Mouse (Mus musculus): Measurements from ENCODE around the gene Zfp94. TPM values are rescaled to one million over a fixed set of nuclear protein-coding genes. Genes with fewer than 3 reads are reported as not detected.
A peak's percentile ranks its signal among the peaks of the same experiment; 100 is the strongest.

Zfp94 gene
- polyA plus RNA-seq, 1 experiment from 2014 or later: 24.2 TPM

- H3K4me1 ChIP-seq (ENCODE audit: control insufficient read depth, insufficient read depth, low read length): no peaks in the 10 kb centered on the region
- H3K27ac ChIP-seq (ENCODE audit: low read depth, low read length): no peak overlapping the region
- peak overlapping the region; percentile 14; the same call in 1 of the 2 replicates for H3K4me3 ChIP-seq (ENCODE audit: low read depth, low read length)
- H3K9ac ChIP-seq (replicated peaks; ENCODE audit: low read depth, low read length): no peak overlapping the region
- ATAC-seq (ENCODE audit: low read depth): peak; percentile 28; the same call in 1 of the 2 replicates
- WGBS: 7% methylated on average over 13 of the region's 13 CpGs
- H3K9me3 ChIP-seq (ENCODE audit: control insufficient read depth, low read length): no peaks in the 10 kb centered on the region; the same call in 1 of the 2 replicates
- H3K27me3 ChIP-seq (ENCODE audit: control insufficient read depth, insufficient read depth, low read length): no peaks in the 10 kb centered on the region
- H3K36me3 ChIP-seq (ENCODE audit: control insufficient read depth, insufficient read depth, low read length): no peaks in the 10 kb centered on the region
- peak overlapping the region; percentile 29; the same call in 1 of the 2 replicates for H3K4me2 ChIP-seq (ENCODE audit: low read depth, low read length)
Measured at GRCm38 (mm10) chr7:24325675-24326128, 9.2 kb upstream of the Zfp94 start.

GRCm38 (mm10) chr7:24325197-24325596 lies 8.7 kb upstream of the Zfp94 start:
- no peak for ATAC-seq (ENCODE audit: low read depth)

GRCm38 (mm10) chr7:24322593-24322992 lies 6.1 kb upstream of the Zfp94 start:
- no peak for ATAC-seq (ENCODE audit: low read depth)
- 83% methylated on average over 4 of the region's 4 CpGs for WGBS
- no peak overlapping the region for H3K9ac ChIP-seq (replicated peaks; ENCODE audit: low read depth, low read length)
- no peak overlapping the region for H3K27ac ChIP-seq (ENCODE audit: low read depth, low read length)
- no peaks in the 10 kb centered on the region for H3K27me3 ChIP-seq (ENCODE audit: control insufficient read depth, insufficient read depth, low read length)
- no peaks in the 10 kb centered on the region; the same call in 1 of the 2 replicates for H3K9me3 ChIP-seq (ENCODE audit: control insufficient read depth, low read length)
- no peak overlapping the region for H3K4me3 ChIP-seq (ENCODE audit: low read depth, low read length)
- no peaks in the 10 kb centered on the region for H3K36me3 ChIP-seq (ENCODE audit: control insufficient read depth, insufficient read depth, low read length)
- H3K4me1 ChIP-seq (ENCODE audit: control insufficient read depth, insufficient read depth, low read length): no peaks in the 10 kb centered on the region
- H3K4me2 ChIP-seq (ENCODE audit: low read depth, low read length): no peak overlapping the region

More at GRCm38 (mm10) chr7:24325197-24325596, 8.7 kb upstream of the Zfp94 start:
- no peaks in the 10 kb centered on the region for H3K4me1 ChIP-seq (ENCODE audit: control insufficient read depth, insufficient read depth, low read length)
- H3K27ac ChIP-seq (ENCODE audit: low read depth, low read length): no peak overlapping the region
- no peaks in the 10 kb centered on the region for H3K27me3 ChIP-seq (ENCODE audit: control insufficient read depth, insufficient read depth, low read length)
- H3K4me2 ChIP-seq (ENCODE audit: low read depth, low read length): peak overlapping the region; percentile 29; the same call in 1 of the 2 replicates
- no peak overlapping the region for H3K4me3 ChIP-seq (ENCODE audit: low read depth, low read length)
- no peak overlapping the region for H3K9ac ChIP-seq (replicated peaks; ENCODE audit: low read depth, low read length)
- 81% methylated on average over 6 of the region's 6 CpGs for WGBS
- H3K9me3 ChIP-seq (ENCODE audit: control insufficient read depth, low read length): no peaks in the 10 kb centered on the region; the same call in 1 of the 2 replicates
- no peaks in the 10 kb centered on the region for H3K36me3 ChIP-seq (ENCODE audit: control insufficient read depth, insufficient read depth, low read length)

- Histone ChIP-seq H3K4me2 (ENCODE audit: low read depth, low read length) (no peak overlapping the region), H3K27me3 (ENCODE audit: control insufficient read depth, insufficient read depth, low read length) (no peaks in the 10 kb centered on the region), H3K4me3 (ENCODE audit: low read depth, low read length) (no peak overlapping the region), H3K9ac (replicated peaks; ENCODE audit: low read depth, low read length) (no peak overlapping the region), H3K27ac (ENCODE audit: low read depth, low read length) (no peak overlapping the region), H3K9me3 (ENCODE audit: control insufficient read depth, low read length) (no peaks in the 10 kb centered on the region; the same call in 1 of the 2 replicates), H3K4me1 (ENCODE audit: control insufficient read depth, insufficient read depth, low read length) (peaks cover 5% of the 10 kb centered on the region), H3K36me3 (ENCODE audit: control insufficient read depth, insufficient read depth, low read length) (no peaks in the 10 kb centered on the region)
- 74% methylated on average over 6 of the region's 6 CpGs for WGBS
- no peak for ATAC-seq (ENCODE audit: low read depth)
Measured at GRCm38 (mm10) chr7:24318942-24319341, 2.5 kb upstream of the Zfp94 start.

- peak overlapping the region; percentile 79 for H3K4me2 ChIP-seq (ENCODE audit: low read depth, low read length)
- peaks cover 7% of the 10 kb centered on the region for H3K36me3 ChIP-seq (ENCODE audit: control insufficient read depth, insufficient read depth, low read length)
- H3K27ac ChIP-seq (ENCODE audit: low read depth, low read length): peak overlapping the region; percentile 75
- no peaks in the 10 kb centered on the region for H3K27me3 ChIP-seq (ENCODE audit: control insufficient read depth, insufficient read depth, low read length)
- peak overlapping the region; percentile 75 for H3K9ac ChIP-seq (replicated peaks; ENCODE audit: low read depth, low read length)
- H3K9me3 ChIP-seq (ENCODE audit: control insufficient read depth, low read length): no peaks in the 10 kb centered on the region
- peak overlapping the region; percentile 59 for H3K4me3 ChIP-seq (ENCODE audit: low read depth, low read length)
- ATAC-seq (ENCODE audit: low read depth): no peak
- peaks cover 5% of the 10 kb centered on the region for H3K4me1 ChIP-seq (ENCODE audit: control insufficient read depth, insufficient read depth, low read length)
- 31% methylated on average over 29 of the region's 29 CpGs for WGBS
Measured at GRCm38 (mm10) chr7:24315726-24316566, 520 bp downstream of the Zfp94 start.

- H3K4me1 ChIP-seq (ENCODE audit: control insufficient read depth, insufficient read depth, low read length): peaks cover 13% of the 10 kb centered on the region; the same call in 1 of the 2 replicates
- peak within 1 kb of the TSS; percentile 62 for H3K4me3 ChIP-seq (ENCODE audit: low read depth, low read length)
- H3K9me3 ChIP-seq (ENCODE audit: control insufficient read depth, low read length): no peaks in the 10 kb centered on the region
- H3K36me3 ChIP-seq (ENCODE audit: control insufficient read depth, insufficient read depth, low read length): peaks cover 26% of the 10 kb centered on the region
- H3K9ac ChIP-seq (replicated peaks; ENCODE audit: low read depth, low read length): peak within 1 kb of the TSS; percentile 69; the same call in 1 of the 2 replicates
- no peaks in the 10 kb centered on the region for H3K27me3 ChIP-seq (ENCODE audit: control insufficient read depth, insufficient read depth, low read length)
- ATAC-seq (ENCODE audit: low read depth): peak; percentile 39; the same call in 1 of the 2 replicates
- 1% methylated on average over 13 of the region's 13 CpGs for WGBS
- H3K4me2 ChIP-seq (ENCODE audit: low read depth, low read length): peak within 1 kb of the TSS; percentile 83
- peak within 1 kb of the TSS; percentile 55; the same call in 1 of the 2 replicates for H3K27ac ChIP-seq (ENCODE audit: low read depth, low read length)
Measured at GRCm38 (mm10) chr7:24300771-24301282, 15.6 kb downstream of the Zfp94 start, which contains the start of gene Zfp61. Zfp61 (minus strand) TSS chr7:24301232.

GRCm38 (mm10) chr7:24299823-24300481 lies 16.5 kb downstream of the Zfp94 start:
- Histone ChIP-seq H3K4me3 (ENCODE audit: low read depth, low read length) (peak overlapping the region; percentile 62), H3K9me3 (ENCODE audit: control insufficient read depth, low read length) (no peaks in the 10 kb centered on the region), H3K4me2 (ENCODE audit: low read depth, low read length) (peak overlapping the region; percentile 83), H3K36me3 (ENCODE audit: control insufficient read depth, insufficient read depth, low read length) (peaks cover 34% of the 10 kb centered on the region), H3K9ac (replicated peaks; ENCODE audit: low read depth, low read length) (peak overlapping the region; percentile 69), H3K27me3 (ENCODE audit: control insufficient read depth, insufficient read depth, low read length) (no peaks in the 10 kb centered on the region), H3K27ac (ENCODE audit: low read depth, low read length) (peak overlapping the region; percentile 44; the same call in 1 of the 2 replicates), H3K4me1 (ENCODE audit: control insufficient read depth, insufficient read depth, low read length) (peaks cover 13% of the 10 kb centered on the region; the same call in 1 of the 2 replicates)
- ATAC-seq (ENCODE audit: low read depth): peak; percentile 35
- 0% methylated on average over 18 of the region's 18 CpGs for WGBS

GRCm38 (mm10) chr7:24298973-24299708 lies 17.3 kb downstream of the Zfp94 start:
- peak; percentile 92 for ATAC-seq (ENCODE audit: low read depth)
- Histone ChIP-seq H3K9ac (replicated peaks; ENCODE audit: low read depth, low read length) (peak overlapping the region; percentile 69), H3K27ac (ENCODE audit: low read depth, low read length) (peak overlapping the region; percentile 92), H3K27me3 (ENCODE audit: control insufficient read depth, insufficient read depth, low read length) (no peaks in the 10 kb centered on the region), H3K9me3 (ENCODE audit: control insufficient read depth, low read length) (no peaks in the 10 kb centered on the region), H3K4me2 (ENCODE audit: low read depth, low read length) (peak overlapping the region; percentile 83), H3K4me1 (ENCODE audit: control insufficient read depth, insufficient read depth, low read length) (peaks cover 13% of the 10 kb centered on the region; the same call in 1 of the 2 replicates), H3K36me3 (ENCODE audit: control insufficient read depth, insufficient read depth, low read length) (peaks cover 39% of the 10 kb centered on the region), H3K4me3 (ENCODE audit: low read depth, low read length) (peak overlapping the region; percentile 62)
- under 1% methylated on average over 47 of the region's 47 CpGs for WGBS
